Mouse (Mus musculus): ENCODE measurements at regions not wholly inside any gene's neighbourhood (a gene's known extent, or its start where the extent isn't known, plus 50 kb on each side); places are given as distances from the start of the nearest gene placed in this dataset.

DNA sequence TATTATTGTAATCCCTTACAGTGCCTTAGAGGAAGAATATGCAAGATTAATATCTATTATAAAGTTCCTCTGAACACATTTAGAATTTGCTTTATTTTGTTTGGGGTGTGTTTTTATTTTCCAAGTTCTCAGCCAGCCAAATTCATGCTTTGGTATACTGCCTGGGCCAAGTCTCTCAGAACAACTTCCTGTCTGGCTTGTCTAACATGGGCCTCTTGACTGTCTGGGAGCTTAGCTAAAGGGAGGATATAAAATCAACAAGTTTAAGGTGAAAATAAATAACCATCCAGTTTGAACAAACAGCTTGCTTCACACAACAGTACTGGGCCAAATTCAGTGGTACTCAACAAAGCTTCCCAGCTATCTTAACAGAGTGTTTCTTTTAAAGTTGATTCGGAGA is 669.5 kb downstream of the Kcnj2 start:
- Histone ChIP-seq H3K4me3 (ENCODE audit: low read depth, low read length) (no peak overlapping the region), H3K36me3 (ENCODE audit: insufficient read depth) (no peaks in the 10 kb centered on the region), H3K27me3 (ENCODE audit: insufficient read depth, low read length) (no peaks in the 10 kb centered on the region), H3K27ac (ENCODE audit: low read depth) (no peak overlapping the region), H3K9me3 (ENCODE audit: low read depth, low read length) (no peaks in the 10 kb centered on the region), H3K4me1 (ENCODE audit: insufficient read depth) (no peaks in the 10 kb centered on the region), H3K4me2 (no peak overlapping the region), H3K9ac (no peak overlapping the region)
- no peak for TF ChIP-seq CTCF (IDR thresholded peaks at IDR 0.05; ENCODE audit: low read depth)
- no peak for ATAC-seq (ENCODE audit: insufficient read depth)
- no peak for DNase-seq
- 96% methylated on average over 1 of the region's 1 CpGs for WGBS

DNA sequence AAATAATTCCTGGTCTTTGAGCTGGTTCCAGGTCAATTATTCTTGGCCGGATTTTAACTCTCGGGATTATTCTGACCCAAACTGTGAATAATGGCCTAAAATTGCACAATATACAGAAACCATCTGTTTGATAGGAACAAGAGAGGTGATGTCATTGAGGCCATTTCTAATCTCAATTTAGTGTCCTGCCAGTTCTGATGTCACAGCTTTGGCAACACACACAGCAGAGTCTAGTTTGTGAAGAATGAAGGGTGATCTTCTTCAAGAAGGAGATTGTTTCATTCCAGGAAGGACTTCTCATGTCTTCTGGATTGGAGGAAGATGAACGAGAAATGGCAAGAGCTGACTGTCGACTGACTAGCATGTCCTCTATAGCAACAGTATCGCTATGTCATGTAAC is 670.0 kb downstream of the Kcnj2 start:
- Histone ChIP-seq H3K36me3 (ENCODE audit: insufficient read depth) (no peaks in the 10 kb centered on the region), H3K4me2 (no peak overlapping the region), H3K9me3 (ENCODE audit: low read depth, low read length) (no peaks in the 10 kb centered on the region), H3K27me3 (ENCODE audit: insufficient read depth, low read length) (no peaks in the 10 kb centered on the region), H3K9ac (no peak overlapping the region), H3K4me1 (ENCODE audit: insufficient read depth) (no peaks in the 10 kb centered on the region), H3K27ac (ENCODE audit: low read depth) (no peak overlapping the region), H3K4me3 (ENCODE audit: low read depth, low read length) (no peak overlapping the region)
- WGBS: 84% methylated on average over 5 of the region's 5 CpGs
- DNase-seq: no peak
- no peak for TF ChIP-seq CTCF (IDR thresholded peaks at IDR 0.05; ENCODE audit: low read depth)
- ATAC-seq (ENCODE audit: insufficient read depth): no peak

DNA sequence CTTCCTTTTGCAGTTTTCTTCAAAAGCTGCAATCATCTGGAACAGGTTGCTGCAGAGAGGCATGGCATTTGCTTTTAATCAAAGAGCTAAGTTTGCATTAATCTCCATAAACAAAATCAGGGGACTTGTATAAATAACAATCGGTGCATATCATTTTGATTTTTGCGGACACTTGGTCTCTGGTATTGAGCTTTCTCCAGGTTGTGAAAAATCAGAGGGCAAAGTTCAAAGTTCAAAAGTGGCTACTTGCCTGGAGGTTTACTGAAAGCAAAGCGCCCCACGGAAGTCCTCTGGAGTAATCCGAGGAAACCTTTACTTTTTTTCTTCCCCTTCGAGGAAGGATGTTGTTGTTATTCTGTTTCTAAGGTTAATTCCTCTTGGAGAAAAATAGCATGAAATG is 677.4 kb downstream of the Kcnj2 start:
- Histone ChIP-seq H3K36me3 (ENCODE audit: insufficient read depth) (no peaks in the 10 kb centered on the region), H3K4me1 (ENCODE audit: insufficient read depth) (no peaks in the 10 kb centered on the region), H3K27me3 (ENCODE audit: insufficient read depth, low read length) (no peaks in the 10 kb centered on the region), H3K9ac (no peak overlapping the region), H3K4me2 (no peak overlapping the region), H3K9me3 (ENCODE audit: low read depth, low read length) (no peaks in the 10 kb centered on the region), H3K4me3 (ENCODE audit: low read depth, low read length) (no peak overlapping the region), H3K27ac (ENCODE audit: low read depth) (no peak overlapping the region)
- no peak for DNase-seq
- ATAC-seq (ENCODE audit: insufficient read depth): no peak
- whole genome bisulfite sequencing: 22% methylated on average over 6 of the region's 6 CpGs
- TF ChIP-seq CTCF (IDR thresholded peaks at IDR 0.05; ENCODE audit: low read depth): no peak

DNA sequence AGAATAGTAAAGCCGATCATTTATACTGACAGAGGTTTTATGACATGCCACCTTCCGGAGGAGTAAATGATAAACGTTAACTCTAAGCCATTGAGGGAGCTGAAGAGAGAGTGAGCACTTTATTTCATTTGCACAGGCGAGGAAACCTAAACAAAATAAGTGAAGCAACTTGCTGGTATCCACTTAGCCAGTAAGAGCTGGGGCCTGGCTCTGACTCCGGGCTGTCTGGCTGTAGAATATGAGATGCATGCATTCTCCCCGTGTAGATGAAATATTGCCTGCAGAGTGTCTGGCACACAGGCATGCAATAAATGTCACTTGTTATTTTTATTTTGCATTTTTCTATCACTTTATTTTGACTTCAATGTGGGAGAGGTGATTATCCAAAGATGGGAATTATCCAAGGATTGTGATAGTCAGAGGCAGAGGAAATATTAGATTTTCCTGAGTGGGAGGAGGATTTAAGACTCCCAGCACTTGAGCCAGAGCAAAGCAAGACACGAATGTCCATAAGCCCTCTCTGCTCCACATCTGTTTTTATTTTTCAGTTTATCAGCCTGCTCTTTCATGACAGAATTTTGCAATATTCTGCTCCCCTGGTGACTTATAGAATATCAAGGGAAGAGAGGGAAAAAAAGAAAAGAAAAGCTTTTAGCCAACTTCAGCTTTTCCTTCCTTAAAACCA is 681.4 kb downstream of the Kcnj2 start:
- H3K4me1 ChIP-seq (ENCODE audit: insufficient read depth): no peaks in the 10 kb centered on the region
- H3K9me3 ChIP-seq (ENCODE audit: low read depth, low read length): no peaks in the 10 kb centered on the region
- H3K27ac ChIP-seq (ENCODE audit: low read depth): no peak overlapping the region
- 42% methylated on average over 7 of the region's 7 CpGs for WGBS
- TF ChIP-seq CTCF (IDR thresholded peaks at IDR 0.05; ENCODE audit: low read depth): no peak
- ATAC-seq (ENCODE audit: insufficient read depth): no peak
- no peaks in the 10 kb centered on the region for H3K27me3 ChIP-seq (ENCODE audit: insufficient read depth, low read length)
- no peak overlapping the region for H3K9ac ChIP-seq
- H3K4me2 ChIP-seq: no peak overlapping the region
- H3K36me3 ChIP-seq (ENCODE audit: insufficient read depth): no peaks in the 10 kb centered on the region
- DNase-seq: no peak
- no peak overlapping the region for H3K4me3 ChIP-seq (ENCODE audit: low read depth, low read length)

DNA sequence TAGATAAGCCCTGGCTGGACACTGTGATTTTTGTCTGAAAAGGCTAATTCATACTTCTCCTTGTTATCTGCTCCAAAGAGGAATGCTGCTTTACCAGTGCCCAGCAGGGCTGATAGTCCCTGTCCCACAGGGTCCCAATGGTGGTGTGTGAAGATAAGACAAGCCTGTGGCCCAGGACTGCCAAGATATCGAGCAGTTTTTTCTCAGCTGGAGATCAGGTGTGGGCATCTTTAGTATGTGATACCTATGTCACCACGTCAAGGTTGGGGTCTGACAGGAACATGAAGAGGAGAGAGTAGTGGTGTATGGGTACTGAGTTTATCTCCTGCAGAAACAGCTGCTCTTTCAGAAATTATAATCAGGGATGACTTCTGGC is 682.0 kb downstream of the Kcnj2 start:
- no peak for TF ChIP-seq CTCF (IDR thresholded peaks at IDR 0.05; ENCODE audit: low read depth)
- DNase-seq: no peak
- WGBS: 36% methylated on average over 2 of the region's 2 CpGs

DNA sequence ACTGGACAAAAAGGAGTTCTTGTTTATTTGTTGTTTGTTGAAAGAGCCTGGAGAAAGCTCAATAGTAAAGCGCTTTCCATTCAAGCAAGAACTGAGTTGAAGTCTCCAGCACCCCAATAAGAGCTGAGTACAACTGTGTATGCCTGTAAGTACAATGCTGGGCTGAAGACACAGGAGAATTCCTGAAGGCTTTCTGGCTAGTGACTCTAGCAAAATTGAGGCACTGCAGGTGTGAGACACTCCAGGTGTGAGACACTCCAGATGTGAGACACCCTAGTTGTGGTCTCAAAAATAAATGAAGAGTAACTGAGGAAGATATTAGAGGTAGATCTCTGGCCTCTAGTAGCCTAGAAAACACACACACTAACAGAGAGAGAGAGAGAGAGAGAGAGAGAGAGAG is 682.5 kb downstream of the Kcnj2 start:
- H3K27ac ChIP-seq (ENCODE audit: low read depth): no peak overlapping the region
- ATAC-seq (ENCODE audit: insufficient read depth) (no peak), DNase-seq (no peak)
- H3K36me3 ChIP-seq (ENCODE audit: insufficient read depth): no peaks in the 10 kb centered on the region
- no peak overlapping the region for H3K9ac ChIP-seq
- H3K9me3 ChIP-seq (ENCODE audit: low read depth, low read length): no peaks in the 10 kb centered on the region
- 94% methylated on average over 1 of the region's 1 CpGs for WGBS
- no peaks in the 10 kb centered on the region for H3K4me1 ChIP-seq (ENCODE audit: insufficient read depth)
- no peak overlapping the region for H3K4me2 ChIP-seq
- H3K4me3 ChIP-seq (ENCODE audit: low read depth, low read length): no peak overlapping the region
- no peak for TF ChIP-seq CTCF (IDR thresholded peaks at IDR 0.05; ENCODE audit: low read depth)
- H3K27me3 ChIP-seq (ENCODE audit: insufficient read depth, low read length): no peaks in the 10 kb centered on the region

More for the DNA sequence above, 682.0 kb downstream of the Kcnj2 start:
- Histone ChIP-seq H3K4me1 (ENCODE audit: insufficient read depth) (no peaks in the 10 kb centered on the region), H3K9ac (no peak overlapping the region), H3K36me3 (ENCODE audit: insufficient read depth) (no peaks in the 10 kb centered on the region), H3K9me3 (ENCODE audit: low read depth, low read length) (no peaks in the 10 kb centered on the region), H3K27me3 (ENCODE audit: insufficient read depth, low read length) (no peaks in the 10 kb centered on the region), H3K4me2 (no peak overlapping the region), H3K27ac (ENCODE audit: low read depth) (no peak overlapping the region), H3K4me3 (ENCODE audit: low read depth, low read length) (no peak overlapping the region)
- ATAC-seq (ENCODE audit: insufficient read depth): no peak

DNA sequence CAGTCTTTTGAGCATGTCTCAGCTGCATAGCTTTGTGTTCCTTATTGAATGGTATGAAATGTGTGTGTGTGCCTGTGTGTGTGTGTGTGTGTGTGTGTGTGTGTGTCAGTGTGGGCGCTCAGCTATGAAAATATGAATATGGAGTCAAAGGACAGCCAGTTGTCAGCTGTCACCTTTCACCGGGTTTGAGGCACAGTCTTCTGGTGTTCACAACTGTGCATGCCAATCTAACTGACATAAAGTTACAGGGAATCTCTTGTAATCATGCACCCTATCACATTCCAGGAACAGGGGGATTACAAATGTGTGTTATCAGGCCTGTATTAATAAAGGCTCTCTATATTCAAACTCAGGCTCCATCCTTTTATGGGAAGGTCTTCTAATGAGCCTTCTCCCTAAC is 688.8 kb downstream of the Kcnj2 start:
- H3K4me3 ChIP-seq (ENCODE audit: low read depth, low read length): no peak overlapping the region
- no peaks in the 10 kb centered on the region for H3K36me3 ChIP-seq (ENCODE audit: insufficient read depth)
- DNase-seq (no peak), ATAC-seq (ENCODE audit: insufficient read depth) (no peak)
- no peak overlapping the region for H3K4me2 ChIP-seq
- no peak overlapping the region for H3K9ac ChIP-seq
- no peaks in the 10 kb centered on the region for H3K27me3 ChIP-seq (ENCODE audit: insufficient read depth, low read length)
- no peaks in the 10 kb centered on the region for H3K9me3 ChIP-seq (ENCODE audit: low read depth, low read length)
- no peak overlapping the region for H3K27ac ChIP-seq (ENCODE audit: low read depth)
- 58% methylated on average over 2 of the region's 2 CpGs for WGBS
- no peak for TF ChIP-seq CTCF (IDR thresholded peaks at IDR 0.05; ENCODE audit: low read depth)
- no peaks in the 10 kb centered on the region for H3K4me1 ChIP-seq (ENCODE audit: insufficient read depth)

DNA sequence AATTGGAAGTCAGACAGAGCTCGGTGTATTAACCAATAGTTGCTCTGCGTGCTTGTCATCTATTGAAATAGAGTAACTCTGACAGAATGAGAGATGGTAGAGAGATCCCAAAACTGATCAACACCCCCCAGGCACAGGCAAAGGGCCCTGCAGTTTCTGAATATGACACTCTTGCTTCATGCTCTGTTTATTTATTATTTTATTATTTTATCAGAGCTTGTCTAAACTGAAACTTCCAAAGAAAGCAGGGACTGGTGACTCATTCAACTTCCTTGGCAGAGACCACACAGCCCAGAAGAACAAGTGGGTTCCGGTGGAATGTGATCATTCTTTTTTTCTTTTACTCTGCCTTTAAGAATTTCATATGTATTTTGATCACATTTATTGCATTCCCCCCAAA is 697.1 kb downstream of the Kcnj2 start:
- Histone ChIP-seq H3K36me3 (ENCODE audit: insufficient read depth) (no peaks in the 10 kb centered on the region), H3K9ac (no peak overlapping the region), H3K27me3 (ENCODE audit: insufficient read depth, low read length) (no peaks in the 10 kb centered on the region), H3K27ac (ENCODE audit: low read depth) (no peak overlapping the region), H3K4me3 (ENCODE audit: low read depth, low read length) (no peak overlapping the region), H3K4me2 (no peak overlapping the region), H3K4me1 (ENCODE audit: insufficient read depth) (no peaks in the 10 kb centered on the region), H3K9me3 (ENCODE audit: low read depth, low read length) (no peaks in the 10 kb centered on the region)
- no peak for TF ChIP-seq CTCF (IDR thresholded peaks at IDR 0.05; ENCODE audit: low read depth)
- no peak for ATAC-seq (ENCODE audit: insufficient read depth)
- WGBS: 81% methylated on average over 3 of the region's 3 CpGs
- DNase-seq: no peak

Measured in lung, embryonic 14.5 days (tissue).